Mouse (Mus musculus): ENCODE data around the gene Cnksr1. TPM values are rescaled to one million over a fixed set of nuclear protein-coding genes. Genes with fewer than 3 reads are reported as not detected.

Cnksr1 gene
- polyA plus RNA-seq, 2 experiments: 0.06 TPM; not detected in 1

DNA sequence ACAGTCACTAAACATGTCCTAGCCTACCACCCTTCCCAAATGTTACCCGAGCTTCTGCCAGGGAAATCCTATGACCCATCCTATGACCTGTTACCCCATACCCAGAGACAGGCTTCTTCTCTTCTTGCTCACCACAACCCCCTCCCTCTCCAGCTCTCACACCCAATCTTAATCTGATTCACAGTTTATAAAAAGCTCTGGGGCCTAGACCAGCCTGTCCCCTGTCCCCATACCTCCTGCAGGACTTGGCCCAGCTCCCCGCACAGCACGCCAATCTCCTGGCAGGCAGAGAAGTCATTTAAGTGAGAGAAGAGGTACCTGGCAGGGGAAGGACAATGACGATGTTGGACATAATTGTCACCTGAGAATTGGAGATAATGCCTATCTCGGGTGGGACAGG, 3.3 kb downstream of the Cnksr1 start:
- 48% methylated on average over 5 of the region's 5 CpGs for WGBS (ENCODE audit: insufficient replicate concordance)
- H3K4me2 ChIP-seq (ENCODE audit: low read depth): no peak overlapping the region
- peaks cover 0 to 3% of the 10 kb centered on the region in 2 experiments; a peak in 2 of 4 replicates for H3K4me1 ChIP-seq (replicated peaks; ENCODE audit: control insufficient read depth in 2 of 2, insufficient read depth in 2 of 2, low read length in 1 of 2)
- H3K4me3 ChIP-seq (ENCODE audit: insufficient read depth in 1 of 2, low read depth in 2 of 2, low read length in 2 of 2): no peak overlapping the region
- no peak for ATAC-seq (ENCODE audit: insufficient read depth)
- no peak overlapping the region for H3K27ac ChIP-seq
- H3K9me3 ChIP-seq (ENCODE audit: control insufficient read depth, low read length): no peaks in the 10 kb centered on the region
- no peak for DNase-seq (ENCODE audit: low read depth in 3 of 3, low spot score in 3 of 3)
- H3K27me3 ChIP-seq (ENCODE audit: control insufficient read depth, insufficient read depth, low read length): peaks cover 2% of the 10 kb centered on the region; the same call in 1 of the 2 replicates
- no peaks in the 10 kb centered on the region for H3K36me3 ChIP-seq (replicated peaks; ENCODE audit: control insufficient read depth, insufficient read depth, low read depth)
- no peak overlapping the region for H3K9ac ChIP-seq (replicated peaks)
- TF ChIP-seq CTCF (IDR thresholded peaks at IDR 0.05; ENCODE audit: low read depth) (no peak), EP300 (IDR thresholded peaks at IDR 0.05; ENCODE audit: low read depth) (no peak)

DNA sequence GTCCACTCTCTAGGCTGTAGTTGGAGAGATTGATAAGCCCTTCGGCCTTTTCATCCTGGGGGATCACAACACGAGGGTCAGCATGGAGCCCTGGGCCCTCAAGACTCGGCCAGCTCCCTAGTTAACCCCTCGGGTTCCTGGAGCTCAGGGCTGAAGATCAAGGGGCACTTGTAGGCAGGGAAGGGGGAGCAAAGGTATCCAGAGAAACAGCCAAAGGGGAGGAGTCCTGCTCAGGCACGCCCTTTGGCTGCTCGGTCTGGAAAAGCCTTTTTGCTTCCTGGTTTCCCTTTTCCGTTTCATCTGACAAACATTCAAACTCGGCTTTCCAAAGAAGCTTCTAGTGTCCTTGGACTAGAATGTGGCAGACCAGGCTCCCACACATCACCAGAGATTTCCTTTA, 7.8 kb downstream of the Cnksr1 start:
- Histone ChIP-seq H3K4me1 (replicated peaks; ENCODE audit: control insufficient read depth in 2 of 2, insufficient read depth in 2 of 2, low read length in 1 of 2) (no peaks in the 10 kb centered on the region), H3K9ac (replicated peaks) (no peak overlapping the region), H3K4me2 (ENCODE audit: low read depth) (no peak overlapping the region), H3K36me3 (replicated peaks; ENCODE audit: control insufficient read depth, insufficient read depth, low read depth) (no peaks in the 10 kb centered on the region), H3K9me3 (ENCODE audit: control insufficient read depth, low read length) (no peaks in the 10 kb centered on the region), H3K27me3 (ENCODE audit: control insufficient read depth, insufficient read depth, low read length) (no peaks in the 10 kb centered on the region), H3K27ac (no peak overlapping the region), H3K4me3 (ENCODE audit: insufficient read depth in 1 of 2, low read depth in 2 of 2, low read length in 2 of 2) (no peak overlapping the region)
- no peak for TF ChIP-seq EP300 (IDR thresholded peaks at IDR 0.05; ENCODE audit: low read depth)
- TF ChIP-seq CTCF (IDR thresholded peaks at IDR 0.05; ENCODE audit: low read depth): no peak
- WGBS (ENCODE audit: insufficient replicate concordance): 36% methylated on average over 8 of the region's 8 CpGs
- DNase-seq (ENCODE audit: low read depth in 3 of 3, low spot score in 3 of 3): no peak
- ATAC-seq (ENCODE audit: insufficient read depth): no peak

DNA sequence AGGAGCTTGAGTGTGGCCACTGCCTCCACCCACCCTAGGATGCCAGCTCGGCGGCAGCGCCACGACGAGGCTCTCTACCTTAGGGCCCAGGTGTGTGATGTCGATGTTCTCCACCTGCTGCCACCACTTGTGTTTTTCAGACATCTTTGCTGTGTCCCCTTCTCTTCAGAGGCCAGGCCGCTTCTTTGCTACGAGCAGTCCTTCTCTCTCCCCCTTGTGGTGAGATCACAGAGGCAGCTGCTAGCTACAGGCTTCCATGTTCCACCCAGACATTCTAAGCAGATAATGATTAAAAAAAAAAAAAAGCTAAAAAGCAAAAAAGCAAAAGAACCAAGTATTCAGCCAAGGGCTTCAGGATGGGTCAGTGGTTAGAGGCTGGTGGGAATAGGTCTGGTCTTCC, 11.0 kb downstream of the Cnksr1 start, which contains the start of gene Catsper4:
Gene Catsper4, minus strand, starts transcription at position 190 of the 400 bp plus-strand sequence.
- no peaks in the 10 kb centered on the region for H3K27me3 ChIP-seq (ENCODE audit: control insufficient read depth, insufficient read depth, low read length)
- H3K9me3 ChIP-seq (ENCODE audit: control insufficient read depth, low read length): no peaks in the 10 kb centered on the region
- H3K4me3 ChIP-seq (ENCODE audit: insufficient read depth in 1 of 2, low read depth in 2 of 2, low read length in 2 of 2): no peak within 1 kb of the TSS
- WGBS (ENCODE audit: insufficient replicate concordance): 58% methylated on average over 8 of the region's 8 CpGs
- no peak within 1 kb of the TSS for H3K27ac ChIP-seq
- ATAC-seq (ENCODE audit: insufficient read depth) (no peak), DNase-seq (ENCODE audit: low read depth in 3 of 3, low spot score in 3 of 3) (no peak)
- H3K4me2 ChIP-seq (ENCODE audit: low read depth): no peak within 1 kb of the TSS
- peaks cover 0 to 4% of the 10 kb centered on the region in 2 experiments; a peak in 1 of 4 replicates for H3K4me1 ChIP-seq (replicated peaks; ENCODE audit: control insufficient read depth in 2 of 2, insufficient read depth in 2 of 2, low read length in 1 of 2)
- TF ChIP-seq EP300 (IDR thresholded peaks at IDR 0.05; ENCODE audit: low read depth) (no peak), CTCF (IDR thresholded peaks at IDR 0.05; ENCODE audit: low read depth) (no peak; the same call in 1 of the 2 replicates)
- no peaks in the 10 kb centered on the region for H3K36me3 ChIP-seq (replicated peaks; ENCODE audit: control insufficient read depth, insufficient read depth, low read depth)
- H3K9ac ChIP-seq (replicated peaks): no peak within 1 kb of the TSS

DNA sequence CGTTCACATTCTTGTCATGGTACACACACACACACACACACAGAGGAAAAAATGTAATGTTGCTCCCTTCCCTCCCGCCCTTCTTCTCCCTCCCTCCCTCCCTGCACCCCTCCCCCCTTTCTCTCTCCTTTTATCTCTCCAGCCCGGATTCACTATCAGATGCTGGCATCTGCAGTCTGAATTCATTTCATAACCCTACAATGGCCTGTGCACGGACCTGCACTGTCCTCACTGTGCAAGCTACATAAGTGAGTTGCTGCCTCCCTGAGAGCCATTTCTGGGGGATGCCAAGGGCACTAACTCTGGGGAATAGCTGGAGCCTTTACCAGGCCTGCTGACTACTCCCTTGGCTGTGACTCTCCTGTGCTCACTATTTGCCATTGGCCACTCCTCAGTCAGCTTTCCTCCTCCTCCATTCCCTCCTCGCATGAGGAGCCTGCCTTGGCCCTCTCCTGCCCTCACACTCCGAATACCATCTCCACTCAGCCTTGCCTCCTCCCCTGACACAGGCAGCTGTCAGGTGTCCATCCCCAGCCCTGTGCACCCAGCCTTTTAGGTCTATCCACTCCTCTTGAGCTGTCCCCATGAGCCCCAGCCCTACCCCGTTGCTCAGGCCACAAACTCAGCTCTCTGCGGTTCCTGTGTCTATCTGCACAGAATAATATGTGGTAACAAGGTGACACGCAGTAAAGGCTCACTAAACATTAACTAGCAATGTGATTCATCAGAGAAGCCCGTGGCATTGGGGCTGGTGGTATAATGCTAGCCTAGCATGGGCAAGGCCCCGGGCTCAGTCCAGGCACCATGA, 15.2 kb downstream of the Cnksr1 start:
- no peaks in the 10 kb centered on the region for H3K9me3 ChIP-seq (ENCODE audit: control insufficient read depth, low read length)
- H3K4me1 ChIP-seq (replicated peaks; ENCODE audit: control insufficient read depth in 2 of 2, insufficient read depth in 2 of 2, low read length in 1 of 2): peaks cover 0 to 4% of the 10 kb centered on the region in 2 experiments; a peak in 1 of 4 replicates
- DNase-seq (ENCODE audit: low read depth in 3 of 3, low spot score in 3 of 3) (no peak), ATAC-seq (ENCODE audit: insufficient read depth) (peak; percentile 50; the same call in 1 of the 2 replicates)
- no peak overlapping the region for H3K27ac ChIP-seq
- H3K36me3 ChIP-seq (replicated peaks; ENCODE audit: control insufficient read depth, insufficient read depth, low read depth): no peaks in the 10 kb centered on the region
- H3K4me2 ChIP-seq (ENCODE audit: low read depth): no peak overlapping the region
- H3K27me3 ChIP-seq (ENCODE audit: control insufficient read depth, insufficient read depth, low read length): no peaks in the 10 kb centered on the region
- no peak overlapping the region for H3K9ac ChIP-seq (replicated peaks)
- H3K4me3 ChIP-seq (ENCODE audit: insufficient read depth in 1 of 2, low read depth in 2 of 2, low read length in 2 of 2): no peak overlapping the region
- TF ChIP-seq EP300 (IDR thresholded peaks at IDR 0.05; ENCODE audit: low read depth): no peak
- TF ChIP-seq CTCF (IDR thresholded peaks at IDR 0.05; ENCODE audit: low read depth): no peak
- 39% methylated on average over 11 of the region's 11 CpGs for WGBS (ENCODE audit: insufficient replicate concordance)

DNA sequence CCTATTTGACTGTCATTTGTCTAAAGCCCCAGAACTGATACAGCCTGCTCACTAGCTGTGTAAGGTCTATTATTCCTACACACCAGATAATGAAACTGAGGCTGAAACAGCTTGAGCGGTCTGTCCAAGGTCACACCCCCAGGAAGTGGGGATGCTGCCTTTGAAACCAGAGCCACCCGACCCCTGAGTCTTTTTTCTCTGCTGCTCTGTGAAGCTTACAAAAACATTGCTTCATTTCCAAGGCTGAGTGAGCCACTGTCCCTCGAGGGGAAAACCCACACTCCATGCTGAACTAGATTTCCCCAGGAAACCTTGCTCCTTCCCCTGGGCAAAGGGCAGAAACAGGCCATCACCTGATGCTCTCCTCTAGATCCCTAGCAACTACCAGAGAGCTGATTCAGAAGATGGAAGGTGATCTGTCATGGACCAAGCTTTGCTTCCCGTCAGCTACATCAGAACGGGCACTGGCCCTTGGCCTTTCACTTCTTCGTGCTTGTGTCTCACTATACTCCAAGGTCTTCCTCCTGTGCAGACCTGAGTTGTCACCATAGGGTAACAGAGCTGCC, 31.6 kb downstream of the Cnksr1 start:
- ATAC-seq (ENCODE audit: insufficient read depth): no peak
- no peak overlapping the region for H3K9ac ChIP-seq (replicated peaks)
- no peak for TF ChIP-seq CTCF (IDR thresholded peaks at IDR 0.05; ENCODE audit: low read depth)
- no peak for TF ChIP-seq EP300 (IDR thresholded peaks at IDR 0.05; ENCODE audit: low read depth)

More for the DNA sequence above, 31.6 kb downstream of the Cnksr1 start:
- Histone ChIP-seq H3K4me3 (ENCODE audit: insufficient read depth in 1 of 2, low read depth in 2 of 2, low read length in 2 of 2) (no peak overlapping the region), H3K9me3 (ENCODE audit: control insufficient read depth, low read length) (no peaks in the 10 kb centered on the region), H3K4me1 (replicated peaks; ENCODE audit: control insufficient read depth in 2 of 2, insufficient read depth in 2 of 2, low read length in 1 of 2) (no peaks in the 10 kb centered on the region; a peak in 1 of 4 replicates), H3K4me2 (ENCODE audit: low read depth) (no peak overlapping the region), H3K27ac (no peak overlapping the region), H3K27me3 (ENCODE audit: control insufficient read depth, insufficient read depth, low read length) (no peaks in the 10 kb centered on the region), H3K36me3 (replicated peaks; ENCODE audit: control insufficient read depth, insufficient read depth, low read depth) (no peaks in the 10 kb centered on the region)
- 45% methylated on average over 6 of the region's 6 CpGs for WGBS (ENCODE audit: insufficient replicate concordance)
- no peak for DNase-seq (ENCODE audit: low read depth in 3 of 3, low spot score in 3 of 3)

Measured in liver, embryonic 14.5 days (tissue).